Mouse (Mus musculus) ovary, postnatal 14 days (tissue): Measurements from ENCODE around the gene H2-T23.
"Not testable (repeated sequence)": the region's sequence is repeated elsewhere in the genome, so short reads cannot be mapped to it uniquely, and the experiment has no call there.

ENCODE experiments used
- DNase-seq: peaks from one replicate; pipeline ENCODE4 v3.0.0; 2022; ENCODE audit warnings: low spot score

Gene H2-T23

GRCm38 (mm10) chr17:36023710-36024654, 8.7 kb downstream of the H2-T23 start:
- no peak for DNase-seq

- DNase-seq = no peak
These were observed 9.7 kb downstream of the H2-T23 start for GRCm38 (mm10) chr17:36022922-36023321.

- DNase-seq = no peak
These were observed 10.6 kb downstream of the H2-T23 start for GRCm38 (mm10) chr17:36022098-36022497.

GRCm38 (mm10) chr17:36021309-36021708, 11.3 kb downstream of the H2-T23 start:
- no peak for DNase-seq

GRCm38 (mm10) chr17:36020191-36021073, 12.2 kb downstream of the H2-T23 start, which contains the start of gene H2-T24:
H2-T24 (minus strand) TSS chr17:36020560.
- peak; percentile 41 for DNase-seq

GRCm38 (mm10) chr17:36019519-36019918, 13.1 kb downstream of the H2-T23 start:
- no peak for DNase-seq

- DNase-seq = no peak
These were observed 13.7 kb downstream of the H2-T23 start for GRCm38 (mm10) chr17:36018979-36019378.

- no peak for DNase-seq
These were observed 15.6 kb downstream of the H2-T23 start for GRCm38 (mm10) chr17:36017046-36017445.

GRCm38 (mm10) chr17:36014977-36015376, 17.7 kb downstream of the H2-T23 start:
- DNase-seq = no peak

- not testable (repeated sequence) for DNase-seq
These were observed 28.2 kb downstream of the H2-T23 start for GRCm38 (mm10) chr17:36004409-36004808.

GRCm38 (mm10) chr17:36003331-36003730, 29.3 kb downstream of the H2-T23 start:
- DNase-seq = no peak

GRCm38 (mm10) chr17:36001966-36002365, 30.7 kb downstream of the H2-T23 start:
- DNase-seq = no peak

GRCm38 (mm10) chr17:36001121-36001897, 31.3 kb downstream of the H2-T23 start:
- no peak for DNase-seq

- no peak for DNase-seq
These were observed 32.3 kb downstream of the H2-T23 start for GRCm38 (mm10) chr17:36000349-36000748.

- DNase-seq = no peak
These were observed 33.3 kb downstream of the H2-T23 start for GRCm38 (mm10) chr17:35999356-35999755.

- no peak for DNase-seq
These were observed 33.9 kb downstream of the H2-T23 start for GRCm38 (mm10) chr17:35998545-35999305.

GRCm38 (mm10) chr17:35997713-35998510, 34.7 kb downstream of the H2-T23 start:
- no peak for DNase-seq

- peak; percentile 99 for DNase-seq
These were observed 35.7 kb downstream of the H2-T23 start for GRCm38 (mm10) chr17:35996949-35997348.

GRCm38 (mm10) chr17:35994879-35995240, 37.8 kb downstream of the H2-T23 start:
- DNase-seq = no peak

- DNase-seq = peak; percentile 49
These were observed 38.3 kb downstream of the H2-T23 start for GRCm38 (mm10) chr17:35994175-35994878.
